Mouse (Mus musculus) activated CD4-positive, CD25-positive, alpha-beta regulatory T cell (primary cell): ENCODE data around the gene Olfr1426. TPM values are rescaled to one million over a fixed set of nuclear protein-coding genes. Genes with fewer than 3 reads are reported as not detected.

ENCODE experiments used
- polyA plus RNA-seq, 2 experiments: library from polyadenylated mRNA; unstranded; fragments of 100-300 nt; shearing (Covaris generic); gene quantifications; one replicate each; pipeline ENCODE4 v1.2.1; 2017

Gene Olfr1426
- polyA plus RNA-seq: not detected

DNA sequence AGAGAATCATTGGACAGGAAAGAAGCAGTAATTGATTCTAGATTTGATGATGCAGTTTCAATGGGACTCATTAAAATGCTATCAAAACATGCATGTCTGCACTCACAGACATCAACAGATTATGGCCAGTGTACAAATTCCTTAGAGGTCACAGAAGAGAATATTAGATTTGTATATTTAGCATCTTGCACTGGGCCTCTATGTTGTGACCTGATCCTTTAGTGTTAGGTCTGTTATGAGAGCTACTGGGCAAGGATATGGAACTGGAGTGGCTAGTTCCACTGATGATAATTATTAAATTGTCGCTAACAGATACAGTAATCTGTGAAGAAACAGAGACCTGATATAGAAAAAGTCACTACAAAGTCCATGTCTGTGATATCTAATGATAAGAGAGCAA is at the start of gene Olfr1426:
Gene Olfr1426, minus strand, starts transcription at position 101 of the 400 bp plus-strand sequence.

DNA sequence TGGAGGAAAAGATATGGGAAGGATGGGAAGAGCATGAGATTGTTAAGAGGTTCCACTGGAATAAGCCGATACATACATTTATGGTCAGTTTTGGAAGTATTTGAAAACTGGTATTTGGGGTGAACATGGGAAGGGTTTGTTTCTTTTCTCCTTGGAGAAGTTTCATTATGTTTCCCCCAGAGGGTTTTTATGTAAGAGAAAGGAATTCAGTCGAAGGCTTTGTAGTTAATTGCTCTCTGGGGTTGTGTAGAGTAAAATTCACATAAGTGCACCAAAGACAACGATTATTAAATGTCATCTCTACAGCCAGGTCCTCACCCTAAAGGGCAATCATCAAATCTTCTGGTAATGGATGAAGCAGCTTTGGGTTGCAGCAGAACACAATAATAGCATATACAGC is 31.3 kb upstream of the Olfr1426 start, which contains the start of gene Olfr76:
Gene Olfr76, minus strand, starts transcription at position 101 of the 400 bp plus-strand sequence.

GRCm38 (mm10) chr19:12115797-12116196 is 24.0 kb upstream of the Olfr1426 start, which contains the start of gene Olfr1428:
Gene Olfr1428, minus strand, starts transcription at chr19:12115897.

DNA sequence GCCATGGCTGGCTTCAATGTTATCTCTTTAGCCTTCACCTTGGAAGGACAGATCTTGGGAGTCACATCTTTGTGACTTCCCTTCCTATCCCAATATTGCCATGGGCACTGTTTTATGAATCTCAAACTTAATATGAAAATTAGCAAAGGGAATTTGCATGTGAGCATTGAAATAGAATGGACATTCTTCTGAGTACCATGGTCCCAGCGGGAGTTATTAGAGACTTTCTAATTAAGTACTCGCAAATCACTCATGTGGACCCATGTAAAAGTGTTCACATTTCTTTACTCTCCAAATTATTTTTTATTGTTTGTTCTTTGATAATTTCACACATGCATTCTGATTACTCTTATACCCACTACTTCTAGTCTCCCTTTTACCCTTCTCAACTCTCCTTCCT is 11.4 kb upstream of the Olfr1426 start, which contains the start of gene Olfr1427:
Gene Olfr1427, minus strand, starts transcription at position 101 of the 400 bp plus-strand sequence.

GRCm38 (mm10) chr19:12077631-12078030 is 14.2 kb downstream of the Olfr1426 start, which contains the start of gene Olfr1425:
Gene Olfr1425, minus strand, starts transcription at chr19:12077731.

GRCm38 (mm10) chr19:12062582-12062981 is 29.2 kb downstream of the Olfr1426 start, which contains the start of gene Olfr1424:
Gene Olfr1424, minus strand, starts transcription at chr19:12062682.

GRCm38 (mm10) chr19:12041217-12041616 is 50.6 kb downstream of the Olfr1426 start, which contains the start of gene Olfr1423:
Gene Olfr1423, minus strand, starts transcription at chr19:12041317.

Other genes starting within 250 kb of the Olfr1426 start
- not detected for gene Olfr1418, start 230.9 kb downstream of the Olfr1426 start, polyA plus RNA-seq
- not detected for gene Olfr1419, start 216.9 kb downstream of the Olfr1426 start, polyA plus RNA-seq
- not detected for gene Olfr1420, start 205.4 kb downstream of the Olfr1426 start, polyA plus RNA-seq
- gene Patl1, start 179.6 kb downstream of the Olfr1426 start, polyA plus RNA-seq: 10 to 100 TPM; 18.3 to 20.1 TPM
- gene Osbp, start 126.1 kb downstream of the Olfr1426 start, polyA plus RNA-seq: 10 to 100 TPM; 36.9 to 44.3 TPM
- gene Olfr1423, start 50.7 kb downstream of the Olfr1426 start, polyA plus RNA-seq: under 1 TPM in 1 of 2 experiments, not detected in 1; 0.11 TPM
- under 1 TPM; 0.10 to 0.20 TPM for gene Olfr1424, start 29.3 kb downstream of the Olfr1426 start, polyA plus RNA-seq
- gene Olfr1425, start 14.3 kb downstream of the Olfr1426 start, polyA plus RNA-seq: under 1 TPM in 1 of 2 experiments, not detected in 1; 0.09 TPM
- gene Olfr1427, start 11.3 kb upstream of the Olfr1426 start, polyA plus RNA-seq: not detected
- not detected for gene Olfr1428, start 23.9 kb upstream of the Olfr1426 start, polyA plus RNA-seq
- gene Olfr76, start 31.2 kb upstream of the Olfr1426 start, polyA plus RNA-seq: under 1 TPM in 1 of 2 experiments, not detected in 1; 0.23 TPM
- under 1 TPM; 0.17 to 0.20 TPM for gene Olfr1555-ps1, start 78.1 kb upstream of the Olfr1426 start, polyA plus RNA-seq
- not detected for gene Olfr1431, start 108.6 kb upstream of the Olfr1426 start, polyA plus RNA-seq
- under 1 TPM in 1 of 2 experiments, not detected in 1; 0.12 TPM for gene Olfr1432, start 140.6 kb upstream of the Olfr1426 start, polyA plus RNA-seq
- gene Olfr262, start 149.6 kb upstream of the Olfr1426 start, polyA plus RNA-seq: under 1 TPM in 1 of 2 experiments, not detected in 1; 0.49 TPM
- not detected for gene Olfr235, start 169.0 kb upstream of the Olfr1426 start, polyA plus RNA-seq
- gene Olfr1434, start 187.8 kb upstream of the Olfr1426 start, polyA plus RNA-seq: not detected
- gene Olfr1436, start 207.1 kb upstream of the Olfr1426 start, polyA plus RNA-seq: not detected
- under 1 TPM in 1 of 2 experiments, not detected in 1; 0.98 TPM for gene Olfr1437, start 233.1 kb upstream of the Olfr1426 start, polyA plus RNA-seq
- under 1 TPM in 1 of 2 experiments, not detected in 1; 0.04 TPM for gene Olfr1438-ps1, start 243.9 kb upstream of the Olfr1426 start, polyA plus RNA-seq